Mouse (Mus musculus) cerebellum, adult 2 months (tissue): Measurements from ENCODE around the gene Kif17. TPM values are rescaled to one million over a fixed set of nuclear protein-coding genes. Genes with fewer than 3 reads are reported as not detected.

Experiments
- DNase-seq, 2 experiments: peaks; one replicate each; pipeline ENCODE4 v3.0.0; 2021
- H3K27ac ChIP-seq: fragments of 200-500 bp; 2 replicates; pipeline ENCODE4 v1.5.1; 2012; ENCODE audit warnings: low read length, control low read depth, inconsistent platforms; ENCODE audit not compliant: insufficient read depth
- H3K27me3 ChIP-seq: fragments of 200-500 bp; 2 replicates; pipeline ENCODE4 v1.6.1; 2012; ENCODE audit warnings: inconsistent platforms, mild to moderate bottlenecking, low read length, moderate library complexity; ENCODE audit not compliant: control insufficient read depth, insufficient read depth
- H3K4me1 ChIP-seq: fragments of 200-500 bp; 2 replicates; pipeline ENCODE4 v1.6.1; 2011; ENCODE audit warnings: low read length; ENCODE audit not compliant: control insufficient read depth, insufficient read depth
- H3K4me3 ChIP-seq: fragments of 200-500 bp; replicated peaks from 2 replicates; pipeline ENCODE3; 2011; ENCODE audit warnings: mild to moderate bottlenecking, low read depth, low read length, control low read depth; ENCODE audit not compliant: insufficient read depth
- CTCF ChIP-seq: fragments of 200-500 bp; IDR thresholded peaks from 2 replicates; pipeline ENCODE4 v1.5.1; 2011; ENCODE audit warnings: low read depth, mild to moderate bottlenecking, control low read depth, low read length, moderate library complexity, borderline replicate concordance; ENCODE audit not compliant: insufficient read depth
- POLR2A ChIP-seq: fragments of 200-500 bp; IDR thresholded peaks from 2 replicates; pipeline ENCODE4 v1.6.1; 2011; ENCODE audit warnings: low read length, control low read depth, borderline replicate concordance; ENCODE audit not compliant: insufficient read depth
- WGBS: fragments of 180-500 bp; shearing (Covaris S2); methylation state at CpG from one replicate; pipeline ENCODE4 v1.1.7; 2018; 5-methylcytosine and 5-hydroxymethylcytosine counted together
- polyA plus RNA-seq: library from polyadenylated mRNA; depleted of rRNA; stranded (reverse); fragments of >200 nt; gene quantifications from 2 replicates; pipeline ENCODE4 v1.2.3, GENCODE M21; 2012

Kif17 gene
- polyA plus RNA-seq, 1 experiment, result 12.7 TPM

DNA sequence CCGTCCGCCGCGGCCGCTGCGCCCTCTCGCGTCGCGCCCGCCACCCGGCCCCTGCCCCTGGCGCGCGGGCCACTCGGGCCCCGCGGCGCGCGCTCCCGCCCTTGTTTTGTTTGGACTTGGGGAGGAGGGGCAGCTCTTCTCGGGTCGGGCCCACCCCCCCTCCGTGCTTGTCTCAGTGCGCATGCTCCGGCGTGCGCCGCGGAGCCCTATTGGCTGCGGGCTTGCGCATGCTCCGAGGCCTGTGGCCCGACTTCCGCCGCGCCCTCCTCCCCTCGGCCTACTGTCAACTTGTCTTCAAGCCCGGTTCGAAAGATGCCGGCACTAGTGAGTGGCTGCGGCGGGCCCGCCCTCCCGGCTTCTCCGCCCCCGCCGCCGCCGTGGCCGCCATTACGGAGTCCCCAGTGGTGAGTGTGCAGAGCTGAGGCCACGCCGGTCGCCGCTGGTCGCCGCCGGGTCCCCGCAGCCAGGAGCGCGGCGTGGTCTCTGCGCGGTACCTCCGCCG, 33.3 kb upstream of the Kif17 start:
- peaks cover 9% of the 10 kb centered on the region for H3K4me1 ChIP-seq
- no peaks in the 10 kb centered on the region for H3K27me3 ChIP-seq
- peak overlapping the region; percentile 96 for H3K4me3 ChIP-seq
- peak; percentile 98 for DNase-seq
- WGBS, result 2% methylated on average over 64 of the region's 68 CpGs
- H3K27ac ChIP-seq, result peak overlapping the region; percentile 98
- TF ChIP-seq POLR2A (peak; percentile 32; the same call in 1 of the 2 replicates), CTCF (no peak)

DNA sequence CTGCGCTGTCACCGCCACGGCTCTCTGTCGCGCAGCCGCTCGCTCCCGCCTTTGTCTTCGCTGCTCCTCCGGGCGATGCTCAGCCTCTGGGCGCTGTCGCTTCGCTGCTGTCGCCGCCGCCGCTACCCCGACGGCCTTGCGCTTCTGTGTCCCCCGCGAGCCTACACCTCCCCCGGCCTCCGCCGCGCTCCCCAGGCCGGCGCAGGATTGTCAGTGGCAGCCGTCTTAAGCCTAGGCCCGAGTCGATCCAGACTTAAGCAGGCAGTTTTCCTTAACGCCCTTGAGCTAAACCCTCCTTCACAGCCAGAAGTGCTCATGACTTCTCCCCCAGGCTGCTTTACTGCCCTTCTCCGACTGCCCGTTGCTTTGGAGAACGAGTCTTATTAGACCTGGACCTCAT, 32.8 kb upstream of the Kif17 start:
- Histone ChIP-seq H3K4me1 (peaks cover 9% of the 10 kb centered on the region), H3K4me3 (peak overlapping the region; percentile 96), H3K27ac (peak overlapping the region; percentile 68), H3K27me3 (no peaks in the 10 kb centered on the region)
- 0% methylated on average over 36 of the region's 36 CpGs for WGBS
- no peak for DNase-seq
- TF ChIP-seq CTCF, result no peak
- TF ChIP-seq POLR2A, result no peak; the same call in 1 of the 2 replicates

DNA sequence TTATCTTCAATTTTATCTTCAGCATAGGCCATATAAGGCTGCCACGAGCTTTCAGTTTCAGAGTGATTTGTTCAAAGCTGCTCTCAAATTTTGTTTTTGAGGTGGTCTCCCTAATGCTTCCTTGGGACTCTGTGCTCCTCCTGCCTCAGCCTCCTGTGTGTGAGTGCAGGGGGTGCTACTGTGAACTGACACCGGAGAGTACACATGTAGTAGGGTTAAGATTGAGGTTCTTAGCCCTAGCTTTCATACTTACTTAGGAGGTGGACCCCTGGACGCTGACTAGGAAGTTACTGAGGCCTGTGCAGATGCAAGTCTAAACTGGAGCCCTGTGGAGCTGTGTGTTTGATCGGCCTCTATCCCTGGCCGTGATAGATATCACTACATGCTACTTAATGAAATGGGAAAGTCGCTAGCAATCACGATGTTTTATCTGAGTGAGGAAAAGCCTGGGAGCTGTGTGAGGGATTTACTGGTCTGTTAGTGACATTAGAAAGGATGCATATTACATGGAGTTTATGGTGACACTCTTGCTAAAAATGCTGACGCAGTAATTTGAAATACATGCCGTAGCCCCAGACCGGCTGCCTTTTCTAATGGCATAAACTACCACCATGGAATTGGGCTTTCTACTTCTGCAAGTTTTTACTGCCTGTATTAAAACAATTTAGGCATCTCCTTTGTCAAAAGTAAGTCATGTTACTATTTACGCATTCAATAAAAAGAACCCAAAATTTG, 32.1 kb upstream of the Kif17 start:
- no peak for DNase-seq
- 58% methylated on average over 11 of the region's 11 CpGs for WGBS
- H3K4me3 ChIP-seq, result peak overlapping the region; percentile 96
- no peaks in the 10 kb centered on the region for H3K27me3 ChIP-seq
- TF ChIP-seq CTCF, result no peak
- no peak for TF ChIP-seq POLR2A
- peaks cover 9% of the 10 kb centered on the region for H3K4me1 ChIP-seq
- peak overlapping the region; percentile 22; the same call in 1 of the 2 replicates for H3K27ac ChIP-seq

DNA sequence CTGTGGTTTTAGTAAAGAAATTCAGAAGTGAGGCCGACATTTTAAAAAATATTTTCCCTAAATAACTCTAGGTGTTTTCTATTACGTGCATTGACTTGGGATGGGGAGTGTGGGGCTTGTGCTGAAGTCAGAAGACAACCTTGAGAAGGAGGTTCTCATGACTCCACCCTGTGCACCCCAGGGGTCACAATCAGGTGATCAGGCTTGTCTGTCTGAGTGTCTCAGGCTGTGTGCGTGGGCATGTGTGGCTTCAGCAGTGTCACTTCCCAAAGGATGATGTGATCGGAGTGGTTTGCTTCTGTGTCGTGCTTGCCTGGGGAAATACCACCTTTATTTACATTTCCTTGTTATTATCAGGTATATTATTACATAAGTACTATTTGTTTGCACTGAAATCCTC, 30.9 kb upstream of the Kif17 start:
- peak in 1 of 2 experiments; percentile 26 for DNase-seq
- TF ChIP-seq CTCF, result no peak
- TF ChIP-seq POLR2A, result no peak
- H3K27me3 ChIP-seq, result no peaks in the 10 kb centered on the region
- peak overlapping the region; percentile 8 for H3K4me3 ChIP-seq
- H3K27ac ChIP-seq, result no peak overlapping the region
- WGBS, result 46% methylated on average over 5 of the region's 5 CpGs
- peaks cover 9% of the 10 kb centered on the region for H3K4me1 ChIP-seq

DNA sequence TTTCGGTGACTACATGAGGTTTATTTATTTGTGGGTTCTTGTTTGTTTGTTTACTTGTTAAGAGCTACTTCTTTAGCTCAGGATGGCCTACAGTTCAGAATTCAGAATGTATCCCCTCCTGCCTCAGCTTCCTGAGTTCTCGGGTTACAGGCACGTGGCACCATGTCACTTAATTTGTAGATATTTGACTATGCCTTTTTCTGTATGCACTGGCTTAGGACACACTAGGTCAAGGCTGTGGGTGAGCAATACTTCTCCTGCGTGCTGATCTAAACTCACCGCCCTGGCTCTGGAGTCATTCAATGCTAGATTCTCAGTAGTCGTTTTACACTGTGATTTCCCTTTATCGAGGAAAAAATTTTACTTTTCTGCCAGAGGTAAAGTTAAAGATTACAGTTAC, 29.5 kb upstream of the Kif17 start:
- H3K27me3 ChIP-seq, result no peaks in the 10 kb centered on the region
- H3K4me1 ChIP-seq, result peaks cover 9% of the 10 kb centered on the region
- 81% methylated on average over 7 of the region's 7 CpGs for WGBS
- H3K4me3 ChIP-seq, result no peak overlapping the region
- no peak for DNase-seq
- TF ChIP-seq POLR2A (no peak), CTCF (no peak)
- no peak overlapping the region for H3K27ac ChIP-seq

DNA sequence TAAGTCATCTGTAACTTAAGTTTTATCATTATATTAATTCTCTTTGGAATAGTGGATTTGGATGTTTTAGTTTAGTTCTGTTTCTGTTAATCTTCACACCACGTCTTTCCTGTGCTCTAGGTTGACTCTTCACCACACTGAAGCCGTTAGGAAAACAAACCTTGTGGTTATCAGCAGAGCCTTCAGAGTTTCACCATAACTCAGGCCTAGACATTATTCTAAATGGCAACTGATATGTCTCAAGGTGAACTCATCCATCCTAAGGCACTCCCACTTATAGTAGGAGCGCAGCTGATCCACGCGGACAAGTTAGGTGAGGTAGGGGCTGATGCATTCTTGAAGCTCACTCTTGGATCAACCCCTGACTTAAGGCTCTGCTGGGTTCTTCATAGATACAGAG, 28.8 kb upstream of the Kif17 start:
- Histone ChIP-seq H3K4me1 (peaks cover 9% of the 10 kb centered on the region), H3K27ac (no peak overlapping the region), H3K4me3 (no peak overlapping the region), H3K27me3 (no peaks in the 10 kb centered on the region)
- WGBS, result 86% methylated on average over 5 of the region's 5 CpGs
- DNase-seq, result no peak
- TF ChIP-seq CTCF (no peak), POLR2A (no peak)

DNA sequence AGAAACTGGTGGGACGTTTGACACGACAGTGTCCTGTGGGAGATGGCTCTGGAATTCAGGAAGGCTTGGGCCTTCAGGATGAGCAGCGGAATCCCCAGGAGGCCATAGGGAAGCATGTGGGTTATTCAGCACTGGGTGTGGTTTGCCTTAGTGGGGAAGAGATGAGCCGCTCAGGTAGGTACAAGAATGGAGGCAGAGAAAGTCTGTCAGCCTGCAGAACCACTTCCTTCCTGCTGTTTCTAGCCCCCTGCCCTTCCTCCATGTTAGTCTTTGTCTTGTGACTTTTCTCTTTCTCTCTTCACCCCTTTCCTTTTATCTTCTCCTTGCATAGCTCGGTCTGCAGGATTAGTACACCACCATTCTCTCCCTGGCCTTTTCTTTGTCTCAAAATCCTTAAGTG, 27.8 kb upstream of the Kif17 start:
- no peak overlapping the region for H3K27ac ChIP-seq
- WGBS, result 79% methylated on average over 5 of the region's 5 CpGs
- no peaks in the 10 kb centered on the region for H3K27me3 ChIP-seq
- H3K4me3 ChIP-seq, result no peak overlapping the region
- no peak for TF ChIP-seq POLR2A
- TF ChIP-seq CTCF, result no peak
- peaks cover 9% of the 10 kb centered on the region for H3K4me1 ChIP-seq
- DNase-seq, result no peak

DNA sequence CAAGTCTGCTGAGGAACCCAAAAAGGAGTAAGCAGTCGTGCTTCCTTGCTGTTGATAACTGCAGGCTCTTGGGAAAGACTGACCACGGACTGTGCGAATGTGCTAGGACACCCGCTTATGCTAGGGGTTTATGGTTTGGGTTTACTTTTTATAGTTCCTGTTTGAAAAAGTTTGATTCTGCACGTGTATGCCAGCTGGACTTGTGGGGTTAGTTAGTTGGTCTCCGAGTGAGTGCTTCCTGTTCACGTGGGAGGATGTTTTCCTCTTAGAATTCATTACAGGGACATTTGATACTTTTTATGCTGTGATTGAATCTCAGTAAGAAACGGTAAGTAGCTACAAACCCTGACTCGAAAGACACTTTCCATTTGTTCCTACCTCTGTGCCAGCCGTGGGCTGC, 26.6 kb upstream of the Kif17 start:
- no peaks in the 10 kb centered on the region for H3K27me3 ChIP-seq
- TF ChIP-seq POLR2A (no peak), CTCF (no peak)
- no peak overlapping the region for H3K4me3 ChIP-seq
- WGBS, result 89% methylated on average over 10 of the region's 10 CpGs
- peaks cover 6% of the 10 kb centered on the region for H3K4me1 ChIP-seq
- DNase-seq, result no peak
- H3K27ac ChIP-seq, result no peak overlapping the region
